Mouse (Mus musculus) megakaryocyte, embryonic 14.5 days (primary cell): ENCODE results near the gene Hpcal1.

Source experiments
- FLI1 ChIP-seq: IDR thresholded peaks from 2 replicates; pipeline ENCODE4 v1.6.1; 2012; ENCODE audit warnings: low read length, inconsistent platforms, mixed read lengths
- GATA1 ChIP-seq: IDR thresholded peaks from 3 replicates; pipeline ENCODE4 v1.6.1; 2012; ENCODE audit warnings: mixed read lengths, low read length, inconsistent platforms, borderline replicate concordance

- TF ChIP-seq GATA1 (no peak), FLI1 (no peak)
These were observed 79.0 kb downstream of the Hpcal1 start for GRCm38 (mm10) chr12:17769476-17770172.
